Mouse (Mus musculus) heart, postnatal 4 days (tissue): ENCODE data around the gene Gsg1l. TPM values are rescaled to one million over a fixed set of nuclear protein-coding genes. Genes with fewer than 3 reads are reported as not detected.
A peak's percentile ranks its signal among the peaks of the same experiment; 100 is the strongest.

Experiments
- DNase-seq: peaks from one replicate; pipeline ENCODE4 v3.0.0; 2021
- total RNA-seq, 2 experiments: library from RNA; stranded (reverse); gene quantifications; 2 replicates each; pipeline ENCODE4 v1.2.3; 2021

The Gsg1l gene
- total RNA-seq, 2 experiments from 2014 or later: 17.6 to 18.8 TPM

- DNase-seq: no peak
Measured at GRCm38 (mm10) chr7:126080949-126081654, 1.1 kb downstream of the Gsg1l start.

GRCm38 (mm10) chr7:126076935-126077334, 5.3 kb downstream of the Gsg1l start:
- no peak for DNase-seq

GRCm38 (mm10) chr7:126075058-126075457, 7.2 kb downstream of the Gsg1l start:
- DNase-seq: no peak

GRCm38 (mm10) chr7:126070321-126070720, 11.9 kb downstream of the Gsg1l start:
- no peak for DNase-seq

GRCm38 (mm10) chr7:126066777-126067176, 15.4 kb downstream of the Gsg1l start:
- DNase-seq: peak; percentile 78

- DNase-seq: no peak
Measured at GRCm38 (mm10) chr7:126065243-126065876, 16.9 kb downstream of the Gsg1l start.

GRCm38 (mm10) chr7:126062228-126062627, 20.0 kb downstream of the Gsg1l start:
- no peak for DNase-seq

DNA sequence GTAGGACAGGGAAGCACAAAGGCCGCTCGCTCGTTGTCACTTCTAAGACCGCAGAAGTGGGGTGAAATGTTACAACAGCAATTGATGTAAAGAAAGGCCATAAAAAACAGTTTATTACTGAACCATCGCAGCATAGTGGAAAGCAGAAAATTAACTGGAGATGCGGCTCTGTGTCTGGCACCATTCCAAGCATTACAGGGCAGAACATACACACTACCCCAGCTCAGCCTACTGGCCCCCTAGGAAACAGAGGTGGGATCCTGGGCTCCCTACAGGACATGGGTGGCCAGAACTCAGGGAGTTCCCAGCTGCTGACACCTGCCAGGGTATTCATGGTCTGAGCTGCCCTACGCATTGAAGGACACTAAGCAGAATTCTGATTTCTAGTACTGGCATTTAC, 23.3 kb downstream of the Gsg1l start:
- no peak for DNase-seq

DNA sequence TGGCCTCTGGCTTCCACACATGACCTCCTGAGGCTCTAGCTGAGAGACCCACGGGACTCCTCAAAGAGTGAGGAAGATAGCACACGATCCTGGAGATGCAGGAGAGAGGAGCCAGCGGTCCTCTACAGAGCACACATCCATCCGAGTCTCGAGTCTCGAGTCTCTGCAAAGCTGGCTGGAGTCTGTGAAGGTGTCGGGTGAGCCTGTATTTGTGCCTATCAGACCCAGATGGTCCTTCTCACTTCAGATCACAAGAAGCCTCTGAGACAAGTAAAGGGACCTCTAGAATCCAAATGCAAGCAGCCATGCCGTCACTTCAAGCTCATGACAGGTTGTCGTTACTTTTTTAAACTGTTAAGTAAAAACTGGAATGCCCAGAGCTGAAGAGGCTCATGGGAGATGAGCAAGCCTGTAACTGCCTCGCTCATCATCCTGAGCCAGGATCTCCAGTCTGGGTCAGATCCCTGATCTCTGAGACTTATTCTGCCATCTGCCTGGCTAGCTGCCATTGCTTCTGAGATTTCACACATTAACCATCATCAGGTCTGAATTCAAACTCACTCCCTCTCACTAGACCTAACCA, 24.8 kb downstream of the Gsg1l start:
- no peak for DNase-seq

DNA sequence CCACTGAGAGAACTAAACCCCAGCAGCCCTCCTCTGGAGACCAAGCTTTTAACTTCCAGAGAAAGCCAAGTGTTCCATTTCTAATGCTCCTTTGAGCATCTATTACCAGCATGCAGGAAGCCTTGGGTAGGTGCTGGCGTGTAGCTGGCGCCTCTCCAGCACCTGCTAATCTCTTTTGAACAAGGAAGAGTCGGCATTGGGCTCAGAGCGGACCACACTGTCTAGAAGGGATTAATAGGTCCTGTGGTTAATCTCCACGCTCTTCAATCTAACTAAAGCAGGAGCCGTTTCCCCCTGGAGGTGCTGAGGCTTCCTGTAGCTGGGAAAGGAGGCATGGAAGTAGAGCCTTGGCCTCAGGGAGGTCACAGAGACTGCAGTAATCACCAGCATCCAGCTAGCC, 27.6 kb downstream of the Gsg1l start:
- no peak for DNase-seq

DNA sequence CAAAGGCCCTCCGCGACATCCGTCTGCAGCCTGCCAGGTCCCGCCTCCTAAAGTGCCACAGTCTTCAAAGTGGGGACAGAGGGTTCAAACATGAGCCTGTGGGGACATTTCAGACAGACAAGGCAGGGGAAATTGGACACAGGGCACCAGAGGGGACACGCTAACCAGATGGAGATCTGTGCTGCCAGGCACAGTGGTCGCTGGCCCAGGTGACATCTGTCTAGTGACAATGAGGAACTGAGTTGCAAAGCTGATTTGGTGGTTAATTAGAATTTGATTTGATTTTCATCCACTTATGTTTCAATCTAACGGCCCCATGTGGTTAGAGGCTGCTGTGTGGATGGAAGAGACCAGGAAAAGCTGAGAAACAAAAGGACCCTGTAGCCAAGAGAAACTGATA, 28.6 kb downstream of the Gsg1l start:
- no peak for DNase-seq

DNA sequence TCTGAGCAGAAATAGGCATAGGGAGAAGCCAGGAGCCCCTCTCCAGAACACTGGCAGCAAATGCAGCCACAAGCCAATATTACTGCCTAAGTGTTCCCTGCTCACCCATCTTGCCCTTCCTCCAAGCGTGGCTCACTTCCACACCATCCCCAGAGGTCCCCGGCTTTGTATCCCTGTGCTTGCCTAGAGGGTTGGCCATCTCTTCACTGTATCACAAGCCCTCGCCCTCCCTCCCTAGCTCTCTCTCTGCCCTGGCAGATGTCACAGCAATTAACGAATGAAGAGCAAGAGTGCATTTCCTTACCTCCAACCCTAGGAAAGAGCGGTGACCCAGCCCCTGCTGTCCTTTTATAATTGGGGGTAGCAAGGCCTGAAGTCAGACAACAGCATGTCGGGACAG, 30.3 kb downstream of the Gsg1l start:
- no peak for DNase-seq

GRCm38 (mm10) chr7:126045077-126045476, 37.1 kb downstream of the Gsg1l start:
- DNase-seq: no peak

DNA sequence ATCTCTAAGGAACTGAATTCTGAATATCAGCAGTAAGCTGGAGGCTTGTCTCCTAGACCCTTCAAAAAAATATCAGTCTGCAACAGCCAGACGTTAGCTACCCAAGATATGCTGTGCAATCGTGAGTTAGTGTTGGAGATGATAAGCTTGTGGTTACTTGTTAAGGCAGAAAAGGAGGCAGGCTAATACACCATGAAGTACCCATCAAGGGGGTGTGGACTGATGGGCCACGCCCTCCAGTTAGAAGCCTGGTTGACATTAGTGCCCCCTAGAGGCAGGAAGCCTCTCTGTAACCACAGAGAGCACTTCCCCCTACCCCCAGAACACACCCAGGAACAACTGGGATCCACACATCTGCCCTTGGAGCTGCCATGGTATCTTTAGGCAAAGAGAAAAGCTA, 39.9 kb downstream of the Gsg1l start:
- DNase-seq: peak; percentile 34

DNA sequence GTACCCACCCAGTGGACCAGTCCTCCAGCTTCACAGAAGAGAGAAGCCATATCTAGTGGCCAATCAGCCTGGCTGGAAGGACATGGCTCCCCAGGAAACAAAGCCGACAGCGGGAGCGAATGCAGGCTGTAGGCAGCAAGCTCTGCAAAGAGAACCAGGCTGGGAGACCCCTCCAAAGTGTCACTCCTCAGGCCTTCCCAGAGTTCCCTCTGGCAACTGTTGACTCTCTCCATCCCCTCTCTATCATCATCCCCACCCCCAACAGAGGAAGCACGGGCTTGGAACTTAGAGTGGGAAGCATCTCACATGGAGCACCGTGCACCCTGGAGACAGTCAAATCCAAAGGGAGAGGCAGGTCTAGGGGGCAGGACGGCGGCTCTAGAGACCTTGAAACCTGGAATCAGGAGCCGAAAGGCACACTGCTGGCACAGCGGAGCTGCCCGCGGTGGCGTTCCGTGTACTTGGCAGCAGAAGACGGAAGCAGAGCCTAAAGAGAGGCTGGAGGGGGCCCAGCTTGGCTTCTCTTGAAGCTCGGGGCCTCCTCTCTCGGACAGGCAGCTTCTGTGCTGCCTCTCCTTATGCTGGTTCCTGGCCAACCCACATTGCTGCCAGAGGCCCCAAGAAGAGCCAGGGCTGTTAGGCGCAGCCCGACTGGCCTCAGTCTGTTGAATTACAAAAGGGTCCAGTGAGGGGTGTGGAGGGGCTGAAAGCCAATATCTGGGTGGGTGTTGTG, 41.3 kb downstream of the Gsg1l start:
- DNase-seq: peak; percentile 76

- no peak for DNase-seq
Measured at GRCm38 (mm10) chr7:126039847-126040246, 42.4 kb downstream of the Gsg1l start.

- DNase-seq: no peak
Measured at GRCm38 (mm10) chr7:126039247-126039835, 42.9 kb downstream of the Gsg1l start.

DNA sequence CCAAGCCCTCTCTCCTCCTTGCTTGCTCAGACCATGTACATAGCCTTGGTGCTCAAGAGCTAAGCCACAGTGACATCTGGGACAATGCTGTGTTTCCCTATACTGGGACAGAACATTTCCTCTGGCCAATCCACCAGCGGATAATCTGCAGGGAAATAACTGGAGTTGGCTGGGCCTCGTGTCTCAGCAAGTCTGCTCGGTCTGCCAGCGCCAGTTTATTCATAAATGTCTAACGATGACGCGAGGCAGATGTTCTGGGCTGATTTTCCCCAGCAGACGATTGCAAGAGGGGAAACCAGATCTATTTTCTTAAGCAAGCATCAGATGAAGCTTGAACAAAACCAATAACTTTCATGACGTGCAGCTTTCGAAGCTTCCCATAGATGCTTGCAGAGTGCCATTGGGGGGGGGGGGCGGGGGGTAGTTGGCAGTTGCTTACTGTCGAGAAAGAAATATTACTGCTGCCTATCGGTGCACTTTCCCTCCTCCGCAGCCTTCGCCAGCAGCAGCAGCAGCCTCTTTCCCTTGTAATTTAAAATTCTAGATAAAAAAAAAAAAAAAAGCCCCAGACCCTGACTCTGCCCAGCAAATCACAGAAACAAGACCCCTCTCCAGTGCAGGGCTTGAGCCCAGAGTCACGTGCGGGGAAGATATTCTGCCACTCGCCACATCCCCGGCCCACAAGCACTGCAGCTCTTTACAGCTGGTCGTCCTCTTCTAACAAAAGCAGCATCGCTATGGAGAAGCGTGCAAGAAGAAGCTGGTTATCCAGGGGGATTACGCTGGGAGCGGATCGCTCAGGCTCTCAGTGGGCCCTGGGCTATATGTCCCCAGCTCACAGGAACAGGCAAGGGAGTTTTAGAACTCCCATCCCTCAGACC, 43.6 kb downstream of the Gsg1l start:
- DNase-seq: peak; percentile 35

DNA sequence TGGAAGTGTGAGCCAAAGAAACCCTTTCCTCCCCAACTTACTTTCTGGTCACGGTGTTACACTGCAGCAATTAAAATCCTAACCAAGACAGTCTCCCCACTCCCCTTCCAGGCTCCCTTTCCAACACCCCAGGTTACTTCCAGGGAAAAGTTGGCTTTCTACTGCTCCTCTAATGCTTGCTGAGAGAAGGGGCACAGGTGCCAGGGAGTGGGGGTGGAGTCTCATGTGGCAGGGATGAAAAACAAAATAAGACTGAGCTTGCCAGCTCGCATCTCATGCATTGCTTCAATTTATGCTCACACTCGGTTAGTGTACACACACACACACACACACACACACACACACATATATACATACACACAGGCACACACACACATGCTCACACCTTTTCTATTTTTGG, 46.9 kb downstream of the Gsg1l start:
- DNase-seq: no peak

DNA sequence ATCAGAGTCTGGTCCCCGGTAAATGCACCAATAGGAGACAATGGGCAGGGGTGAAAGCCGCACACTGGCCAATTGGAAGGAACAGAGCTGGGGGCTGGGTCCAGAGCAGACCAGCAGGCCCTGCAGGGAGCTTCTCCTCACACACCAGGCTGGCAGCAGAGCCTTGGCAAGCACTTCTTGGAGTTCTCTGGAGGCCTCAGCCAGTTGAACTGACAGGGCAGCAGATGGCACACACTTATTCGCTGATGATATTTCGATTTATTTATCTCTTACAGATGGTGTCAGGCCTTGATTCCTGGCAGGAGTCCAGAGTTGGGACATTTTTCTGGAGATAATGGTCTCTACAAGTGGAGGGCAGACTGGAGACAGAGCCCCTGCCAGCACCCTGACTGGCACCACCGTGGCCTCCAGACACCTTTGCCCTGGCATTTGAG, 49.4 kb downstream of the Gsg1l start:
- no peak for DNase-seq

DNA sequence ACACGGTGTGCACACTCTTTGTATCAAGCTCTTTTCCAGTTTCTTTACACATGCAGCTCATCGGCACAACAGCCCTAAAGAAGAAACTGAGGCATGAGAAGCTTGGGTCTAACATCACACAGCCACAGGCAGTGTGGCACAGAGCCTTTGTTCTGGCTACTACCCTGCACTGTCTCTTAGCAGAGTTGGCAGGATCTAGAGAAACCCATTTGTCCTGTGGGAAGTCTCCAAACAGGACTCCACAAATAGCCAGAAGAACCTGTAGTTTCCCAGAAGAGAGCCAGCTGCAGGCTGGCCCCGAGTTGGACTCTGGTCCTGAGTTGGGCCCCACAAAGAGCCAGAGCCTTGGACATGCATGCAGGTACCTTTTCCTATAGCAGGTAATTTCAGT, 49.9 kb downstream of the Gsg1l start:
- DNase-seq: no peak
